Mouse (Mus musculus) forebrain, embryonic 10.5 days (tissue): Measurements from ENCODE around the gene Crlf1. TPM values are rescaled to one million over a fixed set of nuclear protein-coding genes. Genes with fewer than 3 reads are reported as not detected.

Experiments
- polyA plus RNA-seq: library from polyadenylated mRNA; unstranded; fragments of >200 nt; fragmentation: Nextera tagmentation; extraction: Ambion mirVana; gene quantifications from 2 replicates; pipeline ENCODE4 v1.2.1, GENCODE M21; 2016

The Crlf1 gene
- polyA plus RNA-seq, 1 experiment from 2014 or later: 48.4 TPM

Other genes starting within 250 kb of the Crlf1 start
- 115 and 120 TPM in 2 replicates for gene Homer3, start 210.3 kb upstream of the Crlf1 start, polyA plus RNA-seq
- 54.9 and 57.2 TPM in 2 replicates for gene Ddx49, start 190.7 kb upstream of the Crlf1 start, polyA plus RNA-seq
- gene Cope, start 190.6 kb upstream of the Crlf1 start, polyA plus RNA-seq: 286 and 300 TPM in 2 replicates
- 4.1 and 4.5 TPM in 2 replicates for gene Cers1, start 177.4 kb upstream of the Crlf1 start, polyA plus RNA-seq
- gene Gdf1, start 163.3 kb upstream of the Crlf1 start, polyA plus RNA-seq: 3.7 and 4.6 TPM in 2 replicates
- 14.5 and 16.3 TPM in 2 replicates for gene Upf1, start 139.9 kb upstream of the Crlf1 start, polyA plus RNA-seq
- gene Comp, start 119.6 kb upstream of the Crlf1 start, polyA plus RNA-seq: 0.19 and 0.38 TPM in 2 replicates
- 14.8 and 16.4 TPM in 2 replicates for gene Crtc1, start 53.6 kb upstream of the Crlf1 start, polyA plus RNA-seq
- 19.9 and 20.2 TPM in 2 replicates for gene Klhl26, start 16.2 kb upstream of the Crlf1 start, polyA plus RNA-seq
- gene Tmem59l, start 5.8 kb upstream of the Crlf1 start, polyA plus RNA-seq: 16.7 and 19.5 TPM in 2 replicates
- 126 and 136 TPM in 2 replicates for gene Rex1bd, start 13.6 kb downstream of the Crlf1 start, polyA plus RNA-seq
- gene Uba52, start 17.6 kb downstream of the Crlf1 start, polyA plus RNA-seq: 879 and 899 TPM in 2 replicates
- 295 and 303 TPM in 2 replicates for gene Fkbp8, start 34.6 kb downstream of the Crlf1 start, polyA plus RNA-seq
- 52.6 and 57.2 TPM in 2 replicates for gene Kxd1, start 34.8 kb downstream of the Crlf1 start, polyA plus RNA-seq
- gene Ell, start 46.3 kb downstream of the Crlf1 start, polyA plus RNA-seq: 20.8 and 22.7 TPM in 2 replicates
- gene Isyna1, start 101.2 kb downstream of the Crlf1 start, polyA plus RNA-seq: 166 and 170 TPM in 2 replicates
- 74.4 and 84.1 TPM in 2 replicates for gene Ssbp4, start 115.7 kb downstream of the Crlf1 start, polyA plus RNA-seq
- 0.49 and 0.87 TPM in 2 replicates for gene Lrrc25, start 123.0 kb downstream of the Crlf1 start, polyA plus RNA-seq
- not detected in 2 replicates for gene Gdf15, start 139.3 kb downstream of the Crlf1 start, polyA plus RNA-seq
- gene Pgpep1, start 167.2 kb downstream of the Crlf1 start, polyA plus RNA-seq: 40.5 and 49.3 TPM in 2 replicates
- gene Lsm4, start 180.1 kb downstream of the Crlf1 start, polyA plus RNA-seq: 336 and 339 TPM in 2 replicates
- 49.6 and 50.9 TPM in 2 replicates for gene Jund, start 205.8 kb downstream of the Crlf1 start, polyA plus RNA-seq
- 0.02 TPM in 1 of 2 replicates, not detected in the other for gene Iqcn, start 210.3 kb downstream of the Crlf1 start, polyA plus RNA-seq
- gene Gm3336, start 225.4 kb downstream of the Crlf1 start, polyA plus RNA-seq: not detected in 2 replicates
- 0.38 and 0.68 TPM in 2 replicates for gene Pde4c, start 230.6 kb downstream of the Crlf1 start, polyA plus RNA-seq